Mouse (Mus musculus): ENCODE results near the gene Pcbp1.
A peak's percentile ranks its signal among the peaks of the same experiment; 100 is the strongest.
"Not testable (repeated sequence)": the region's sequence is repeated elsewhere in the genome, so short reads cannot be mapped to it uniquely, and the experiment has no call there.

Pcbp1 gene

GRCm38 (mm10) chr6:86526032-86526960 is at the start of gene Pcbp1:
Gene Pcbp1 (minus strand): TSS chr6:86526321.
- peak; percentile 96 for DNase-seq (ENCODE audit: low read depth, low spot score)

DNA sequence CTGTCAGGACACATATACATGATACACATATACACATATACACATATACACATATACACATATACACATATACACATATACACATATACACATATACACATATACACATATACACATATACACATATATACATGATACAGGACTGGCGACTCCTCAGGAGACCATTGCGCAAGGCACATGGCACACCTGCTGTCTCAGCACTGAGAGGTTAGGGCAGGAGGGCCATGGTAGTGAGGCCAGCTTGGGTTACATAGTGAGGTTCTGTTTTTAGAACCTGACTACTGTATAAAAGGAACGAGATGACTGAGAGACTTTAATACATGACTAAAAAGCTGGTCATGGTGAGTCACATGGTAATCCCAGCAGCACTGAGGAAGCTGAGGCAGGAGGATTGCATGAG is 48.4 kb upstream of the Pcbp1 start:
- no peak for DNase-seq (ENCODE audit: low read depth, low spot score)

DNA sequence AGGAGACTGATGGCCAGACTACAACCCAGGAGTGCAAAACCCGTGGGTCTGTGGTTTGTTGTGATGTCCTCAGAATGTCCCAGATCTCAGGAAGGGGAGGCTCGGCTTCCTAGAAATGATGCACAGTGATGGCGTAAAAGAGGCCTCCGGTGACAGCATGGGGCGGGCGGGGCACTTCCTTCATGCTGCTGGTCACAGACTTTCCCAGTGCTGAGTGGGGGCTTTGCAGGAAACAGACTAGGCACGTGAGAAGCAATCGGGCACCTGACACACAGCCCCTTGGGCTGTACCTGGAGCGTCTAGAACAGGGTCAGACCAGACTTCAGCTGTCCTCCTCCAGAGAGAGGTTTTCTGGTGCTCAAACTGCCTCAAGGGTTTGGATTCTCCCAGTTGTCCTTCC is 44.7 kb upstream of the Pcbp1 start:
- no peak for DNase-seq (ENCODE audit: low read depth, low spot score)

GRCm38 (mm10) chr6:86569461-86569820 is 43.3 kb upstream of the Pcbp1 start:
- no peak for DNase-seq (ENCODE audit: low read depth, low spot score)

- DNase-seq (ENCODE audit: low read depth, low spot score) = no peak
Observed at GRCm38 (mm10) chr6:86568816-86569460, 42.8 kb upstream of the Pcbp1 start.

DNA sequence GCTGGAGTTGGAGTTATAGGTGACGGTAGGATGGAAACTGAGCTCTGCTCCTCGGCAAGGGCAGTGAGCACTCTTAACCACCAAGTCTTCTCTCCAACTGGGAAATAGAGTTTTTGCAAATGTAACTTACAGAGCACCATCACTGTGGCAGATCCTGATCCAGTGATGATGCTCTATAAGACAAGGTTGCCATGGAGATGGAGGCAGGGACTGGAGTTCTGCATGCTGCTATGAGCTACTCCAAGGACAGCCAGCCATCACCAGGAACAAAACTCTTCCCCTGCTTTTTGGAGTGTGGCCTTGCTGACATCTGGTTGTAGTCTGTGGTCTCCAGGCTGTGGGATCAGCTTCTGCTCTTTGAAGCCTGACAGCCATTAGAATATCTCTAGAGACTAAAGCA is 39.7 kb upstream of the Pcbp1 start:
- DNase-seq (ENCODE audit: low read depth, low spot score) = no peak

DNA sequence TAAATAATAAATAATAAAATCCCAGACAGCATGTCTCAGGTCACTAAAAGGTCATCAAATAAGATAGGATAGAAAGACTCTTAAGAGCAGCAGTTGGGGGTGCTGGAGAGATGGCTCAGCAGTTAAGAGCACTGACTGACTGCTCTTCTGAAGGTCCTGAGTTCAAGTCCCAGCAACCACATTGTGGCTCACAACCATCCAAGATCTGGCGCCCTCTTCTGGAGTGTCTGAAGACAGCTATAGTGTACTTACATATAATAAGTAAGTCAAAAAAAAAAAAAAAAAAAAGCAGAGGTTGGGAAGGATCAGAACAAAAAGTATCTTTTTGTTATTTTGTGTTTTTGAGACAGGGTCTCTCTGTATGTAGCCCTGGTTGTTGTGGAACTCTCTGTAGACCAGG is 31.1 kb upstream of the Pcbp1 start:
- not testable (repeated sequence) for DNase-seq (ENCODE audit: low read depth, low spot score)

GRCm38 (mm10) chr6:86556345-86557058 is 30.4 kb upstream of the Pcbp1 start:
- no peak for DNase-seq (ENCODE audit: low read depth, low spot score)

DNA sequence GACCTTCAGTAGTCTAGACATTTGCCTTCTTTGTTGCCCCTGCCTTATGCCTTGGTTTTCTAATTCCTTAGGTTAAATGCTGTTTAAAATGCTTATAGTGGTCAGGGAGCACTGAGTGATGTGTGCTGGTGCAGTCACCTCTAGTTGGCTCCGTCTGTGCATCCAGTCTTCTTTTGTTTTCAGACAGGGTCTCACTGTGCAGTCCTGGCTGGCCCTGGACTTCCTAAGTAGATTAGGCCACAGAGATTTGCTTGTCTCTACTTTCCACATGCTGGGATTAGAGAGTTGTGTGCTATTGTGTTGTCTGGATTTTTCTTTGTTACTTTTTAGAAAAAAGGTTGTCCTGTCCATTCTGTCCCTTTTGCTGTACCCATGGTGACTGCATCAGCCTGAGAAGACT is 24.5 kb upstream of the Pcbp1 start:
- DNase-seq (ENCODE audit: low read depth, low spot score) = no peak

GRCm38 (mm10) chr6:86547880-86548367 is 21.8 kb upstream of the Pcbp1 start:
- no peak for DNase-seq (ENCODE audit: low read depth, low spot score)

GRCm38 (mm10) chr6:86547228-86547755 is 21.2 kb upstream of the Pcbp1 start:
- no peak for DNase-seq (ENCODE audit: low read depth, low spot score)

DNA sequence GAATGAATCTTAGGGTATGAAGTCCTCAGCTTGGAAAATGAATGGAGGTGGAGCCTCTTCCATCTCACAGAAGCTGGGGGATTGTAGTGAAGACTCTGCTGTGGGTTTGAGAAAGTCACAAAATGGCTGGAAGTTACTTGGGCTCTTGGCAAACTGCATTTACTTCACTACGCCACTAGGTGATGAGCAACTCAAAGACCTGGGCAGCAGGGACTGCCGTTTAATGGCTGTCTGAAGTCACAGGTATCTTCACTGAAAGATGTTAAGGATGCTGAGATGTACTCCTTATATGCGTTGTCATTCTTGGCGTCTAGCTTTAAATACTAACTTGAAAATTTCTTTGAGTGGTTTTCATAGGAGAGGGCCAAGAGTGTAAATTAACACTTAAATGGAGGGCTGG is 19.1 kb upstream of the Pcbp1 start:
- no peak for DNase-seq (ENCODE audit: low read depth, low spot score)

DNA sequence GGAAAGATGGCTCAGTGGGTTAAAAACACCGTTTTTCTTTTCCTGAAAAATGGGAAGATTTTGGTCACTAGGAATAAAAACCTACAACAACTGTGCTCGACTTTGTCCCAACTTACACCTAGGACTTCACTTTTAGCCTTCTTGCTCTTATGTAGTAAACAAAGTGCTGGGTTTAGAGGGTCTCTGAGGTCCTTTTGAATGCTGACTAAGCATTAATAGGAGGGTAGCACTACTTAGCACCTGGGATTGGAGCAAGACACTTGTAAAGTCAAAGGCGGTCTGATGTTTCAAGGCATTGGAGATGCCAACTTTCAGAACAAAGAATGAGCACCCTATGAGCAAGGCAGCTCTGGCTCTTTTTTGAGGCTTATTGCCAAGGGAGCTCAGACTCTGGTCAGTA is 17.7 kb upstream of the Pcbp1 start:
- DNase-seq (ENCODE audit: low read depth, low spot score) = no peak

DNA sequence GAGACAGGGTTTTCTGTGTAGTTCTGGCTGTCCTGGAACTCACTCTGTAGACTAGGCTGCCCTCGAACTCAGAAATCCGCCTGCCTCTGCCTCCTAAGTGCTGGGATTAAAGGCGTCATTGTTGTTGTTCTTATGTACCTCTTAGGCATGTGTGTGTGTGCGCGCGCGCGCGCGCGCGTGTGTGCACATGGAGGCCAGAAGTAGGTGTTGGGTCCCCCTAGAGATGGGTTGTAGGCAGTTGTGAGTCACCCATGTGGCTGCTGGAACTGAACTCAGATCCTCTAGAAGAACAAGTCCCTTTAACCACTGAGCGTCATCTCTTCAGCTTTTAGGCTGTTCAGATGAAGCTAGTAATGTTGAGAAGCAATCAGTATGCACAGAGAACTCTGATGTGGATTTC is 16.9 kb upstream of the Pcbp1 start:
- no peak for DNase-seq (ENCODE audit: low read depth, low spot score)

- DNase-seq (ENCODE audit: low read depth, low spot score) = no peak
Observed at GRCm38 (mm10) chr6:86541650-86542049, 15.5 kb upstream of the Pcbp1 start.

GRCm38 (mm10) chr6:86528451-86528785 is 2.3 kb upstream of the Pcbp1 start:
- DNase-seq (ENCODE audit: low read depth, low spot score) = no peak

- no peak for DNase-seq (ENCODE audit: low read depth, low spot score)
Observed at GRCm38 (mm10) chr6:86527766-86528450, 1.8 kb upstream of the Pcbp1 start.

DNA sequence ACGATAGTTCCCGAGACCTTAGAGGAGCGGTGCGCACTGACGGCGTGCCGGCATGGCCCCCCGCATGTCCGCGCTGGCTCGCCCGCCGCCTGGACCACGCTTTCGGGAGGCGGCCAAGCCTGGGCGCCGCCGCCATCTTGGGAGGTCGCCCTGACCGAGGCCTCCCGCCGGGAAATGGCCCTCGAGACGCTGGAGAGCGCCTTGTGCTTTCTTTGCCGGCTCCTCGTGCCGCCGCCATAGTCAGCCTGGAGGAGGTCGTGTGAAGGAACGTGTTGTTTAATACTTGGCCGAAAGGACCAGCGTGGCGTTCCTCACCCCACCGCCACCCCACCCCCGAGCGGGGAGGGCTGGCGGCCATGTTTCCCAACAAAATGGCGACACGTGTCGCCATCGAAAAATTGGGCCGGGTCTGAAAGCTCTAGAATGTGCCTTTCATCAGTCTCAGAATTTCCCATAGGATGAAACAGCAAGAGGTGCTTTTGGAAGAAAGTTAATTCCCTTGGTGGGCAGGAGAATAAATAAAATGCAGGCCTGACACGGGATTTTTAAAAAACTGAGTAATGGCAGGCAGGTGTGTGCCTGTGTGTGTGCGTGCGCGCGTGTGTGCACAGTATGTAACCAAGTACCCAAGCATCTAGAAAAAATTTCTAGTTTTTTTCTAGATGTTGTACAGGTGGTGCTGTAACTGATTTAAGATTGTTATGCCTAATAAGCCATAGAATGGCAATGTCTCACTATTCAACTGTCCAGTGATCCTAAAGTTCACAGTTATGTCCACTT is 1.0 kb upstream of the Pcbp1 start:
- DNase-seq (ENCODE audit: low read depth, low spot score) = peak; percentile 80

DNA sequence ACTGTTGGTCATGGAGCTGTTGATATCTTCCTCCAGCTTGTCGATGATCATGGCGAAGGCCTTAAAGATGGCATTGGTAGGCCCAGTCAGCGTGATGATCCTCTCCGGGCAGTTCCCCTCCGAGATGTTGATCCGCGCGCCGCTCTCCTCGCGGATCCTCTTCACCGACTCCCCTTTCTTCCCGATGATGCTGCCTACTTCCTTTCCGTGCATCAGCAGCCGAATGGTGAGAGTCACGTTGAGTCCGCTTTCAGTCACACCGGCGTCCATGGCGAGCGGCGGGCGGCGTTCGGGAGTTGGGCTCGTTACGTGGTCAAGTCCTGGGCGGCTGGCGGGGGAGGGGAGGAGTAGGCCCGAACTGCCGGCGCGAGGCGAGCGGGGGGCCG is 482 bp downstream of the Pcbp1 start:
- peak; percentile 69 for DNase-seq (ENCODE audit: low read depth, low spot score)

- peak; percentile 41 for DNase-seq (ENCODE audit: low read depth, low spot score)
Observed at GRCm38 (mm10) chr6:86524879-86525645, 1.1 kb downstream of the Pcbp1 start.
